Mouse (Mus musculus): ENCODE measurements around the gene Hspb8. TPM values are rescaled to one million over a fixed set of nuclear protein-coding genes. Genes with fewer than 3 reads are reported as not detected.

The Hspb8 gene
- polyA plus RNA-seq, 1 experiment: 64.0 TPM

- Histone ChIP-seq H3K4me1 (ENCODE audit: control insufficient read depth, insufficient read depth, low read length) (no peaks in the 10 kb centered on the region), H3K36me3 (ENCODE audit: control insufficient read depth, insufficient read depth, low read length, poor library complexity, severe bottlenecking) (no peaks in the 10 kb centered on the region)
- TF ChIP-seq POLR2A (IDR thresholded peaks at IDR 0.05; ENCODE audit: insufficient read depth, low read length) (no peak), CTCF (IDR thresholded peaks at IDR 0.05; ENCODE audit: low read depth, low read length) (no peak), EP300 (IDR thresholded peaks at IDR 0.05; ENCODE audit: insufficient read depth, low read depth, low read length) (no peak)
These were observed 61.9 kb downstream of the Hspb8 start for GRCm38 (mm10) chr5:116360751-116361150.

More at GRCm38 (mm10) chr5:116360751-116361150, 61.9 kb downstream of the Hspb8 start:
- H3K27me3 ChIP-seq (ENCODE audit: control insufficient read depth, insufficient read depth, low read length, poor library complexity, severe bottlenecking): no peaks in the 10 kb centered on the region
- H3K4me3 ChIP-seq (ENCODE audit: low read depth, low read length): no peak overlapping the region
- H3K9ac ChIP-seq (ENCODE audit: low read depth, poor library complexity, severe bottlenecking): no peak overlapping the region
- no peaks in the 10 kb centered on the region for H3K9me3 ChIP-seq (replicated peaks; ENCODE audit: control insufficient read depth, insufficient read depth, low read length, poor library complexity, severe bottlenecking)
- no peak overlapping the region for H3K27ac ChIP-seq (ENCODE audit: insufficient read depth, low read length)

Other genes with a start within 250 kb of the Hspb8 start
- gene Ccdc60, start 133.9 kb downstream of the Hspb8 start, polyA plus RNA-seq (2011; ENCODE audit: insufficient read depth, insufficient read length, low read depth, missing spikeins): 2.7 and 3.0 TPM in 2 replicates
- 0.48 and 0.58 TPM in 2 replicates for gene Srrm4, start 169.0 kb upstream of the Hspb8 start, polyA plus RNA-seq (2011; ENCODE audit: insufficient read depth, insufficient read length, low read depth, missing spikeins)